Mouse (Mus musculus): ENCODE measurements around the gene Rictor. TPM values are rescaled to one million over a fixed set of nuclear protein-coding genes. Genes with fewer than 3 reads are reported as not detected.

Gene Rictor
- 38.1 and 38.3 TPM in 2 replicates for polyA plus RNA-seq (2016; fragmentation: Nextera tagmentation; extraction: Ambion mirVana)

DNA sequence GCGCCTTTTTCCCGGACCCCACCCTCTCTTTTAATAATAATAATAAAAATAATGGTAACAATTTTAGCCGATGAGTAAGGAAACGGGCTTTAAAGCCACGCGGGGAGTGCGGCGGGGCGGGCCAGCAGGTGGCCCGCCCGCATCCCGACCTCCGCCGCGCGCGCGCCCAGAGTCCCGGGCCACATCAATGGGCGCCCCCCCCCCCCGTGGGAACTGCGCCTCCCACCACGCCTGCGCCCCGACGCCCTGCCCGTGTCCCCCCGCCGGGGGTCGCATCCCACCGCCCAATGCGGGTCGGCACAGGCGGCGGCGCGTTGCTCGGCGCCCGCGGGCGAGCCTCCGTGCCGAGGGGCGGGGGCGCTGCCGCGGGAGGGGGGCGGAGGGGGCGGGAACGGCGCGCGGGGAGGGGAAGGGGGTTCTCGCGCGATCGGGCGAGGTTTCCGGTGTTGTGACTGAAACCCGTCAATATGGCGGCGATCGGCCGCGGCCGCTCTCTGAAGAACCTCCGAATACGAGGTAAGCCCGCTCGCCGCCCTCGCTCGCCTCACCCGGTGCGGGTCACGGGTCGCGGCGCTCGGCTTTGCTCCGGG is at the start of gene Rictor:
Gene Rictor (plus strand): TSS at position 444 of the 590 bp plus-strand sequence.
- no peaks in the 10 kb centered on the region for H3K36me3 ChIP-seq
- peaks cover 26% of the 10 kb centered on the region for H3K4me1 ChIP-seq (replicated peaks)
- no peaks in the 10 kb centered on the region for H3K27me3 ChIP-seq (ENCODE audit: insufficient read depth, poor library complexity, severe bottlenecking)
- WGBS, result under 1% methylated on average over 67 of the region's 82 CpGs
- peak within 1 kb of the TSS; percentile 96 for H3K27ac ChIP-seq
- peak within 1 kb of the TSS; percentile 96 for H3K4me3 ChIP-seq
- peak; percentile 90 for DNase-seq (ENCODE audit: low spot score)
- H3K9me3 ChIP-seq, result no peaks in the 10 kb centered on the region

DNA sequence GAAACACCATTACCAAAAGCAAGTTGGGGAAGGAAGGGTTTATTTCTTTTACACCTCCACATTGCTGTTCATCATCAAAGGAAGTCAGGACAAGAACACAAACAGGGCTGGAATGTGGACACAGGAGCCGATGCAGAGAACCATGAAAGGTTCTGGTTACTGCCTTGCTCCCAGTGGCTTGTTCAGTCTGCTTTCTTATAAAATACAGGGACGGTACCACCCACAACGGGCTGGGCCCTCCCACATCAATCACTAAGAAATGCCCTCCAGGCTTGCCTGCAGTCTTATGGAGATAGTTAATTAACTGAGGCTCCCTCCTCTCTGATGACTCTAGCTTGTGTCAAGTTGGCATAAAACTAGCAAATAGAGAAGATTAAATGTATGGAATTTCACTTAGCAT is 46.2 kb upstream of the Rictor start:
- H3K36me3 ChIP-seq, result no peaks in the 10 kb centered on the region
- H3K4me3 ChIP-seq, result no peak overlapping the region
- WGBS, result 38% methylated on average over 3 of the region's 3 CpGs
- DNase-seq (ENCODE audit: low spot score), result no peak
- H3K27ac ChIP-seq, result no peak overlapping the region
- no peaks in the 10 kb centered on the region for H3K9me3 ChIP-seq
- peaks cover under 1% of the 10 kb centered on the region; the same call in 1 of the 2 replicates for H3K4me1 ChIP-seq (replicated peaks)
- no peaks in the 10 kb centered on the region for H3K27me3 ChIP-seq (ENCODE audit: insufficient read depth, poor library complexity, severe bottlenecking)

GRCm38 (mm10) chr15:6663991-6664390 is 44.2 kb upstream of the Rictor start:
- 60% methylated on average over 7 of the region's 7 CpGs for WGBS
- H3K36me3 ChIP-seq, result no peaks in the 10 kb centered on the region

DNA sequence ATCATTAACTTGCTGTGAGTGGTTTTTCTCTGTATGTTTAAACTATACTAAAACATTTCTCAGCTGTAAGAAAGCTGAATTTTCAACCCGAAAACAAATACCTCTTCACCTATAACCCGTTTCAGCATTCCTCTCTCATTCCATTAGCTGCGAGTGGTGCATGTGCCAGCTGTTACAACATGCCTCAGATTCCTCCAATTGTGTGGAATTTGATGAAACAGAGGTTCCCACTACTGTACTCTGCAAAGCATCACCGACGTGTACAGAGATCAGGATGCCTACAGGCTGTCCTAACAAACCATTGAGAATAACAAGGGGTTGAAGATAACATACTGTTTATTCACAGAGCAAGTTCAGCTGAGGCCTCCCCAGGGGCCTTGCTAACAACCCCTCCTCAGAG is 42.1 kb upstream of the Rictor start:
- 51% methylated on average over 5 of the region's 5 CpGs for WGBS
- no peak overlapping the region for H3K4me3 ChIP-seq

More at GRCm38 (mm10) chr15:6663991-6664390, 44.2 kb upstream of the Rictor start:
- no peaks in the 10 kb centered on the region for H3K9me3 ChIP-seq
- H3K27me3 ChIP-seq (ENCODE audit: insufficient read depth, poor library complexity, severe bottlenecking), result no peaks in the 10 kb centered on the region
- peaks cover 6% of the 10 kb centered on the region for H3K4me1 ChIP-seq (replicated peaks)
- DNase-seq (ENCODE audit: low spot score), result no peak
- H3K4me3 ChIP-seq, result no peak overlapping the region
- no peak overlapping the region for H3K27ac ChIP-seq

DNA sequence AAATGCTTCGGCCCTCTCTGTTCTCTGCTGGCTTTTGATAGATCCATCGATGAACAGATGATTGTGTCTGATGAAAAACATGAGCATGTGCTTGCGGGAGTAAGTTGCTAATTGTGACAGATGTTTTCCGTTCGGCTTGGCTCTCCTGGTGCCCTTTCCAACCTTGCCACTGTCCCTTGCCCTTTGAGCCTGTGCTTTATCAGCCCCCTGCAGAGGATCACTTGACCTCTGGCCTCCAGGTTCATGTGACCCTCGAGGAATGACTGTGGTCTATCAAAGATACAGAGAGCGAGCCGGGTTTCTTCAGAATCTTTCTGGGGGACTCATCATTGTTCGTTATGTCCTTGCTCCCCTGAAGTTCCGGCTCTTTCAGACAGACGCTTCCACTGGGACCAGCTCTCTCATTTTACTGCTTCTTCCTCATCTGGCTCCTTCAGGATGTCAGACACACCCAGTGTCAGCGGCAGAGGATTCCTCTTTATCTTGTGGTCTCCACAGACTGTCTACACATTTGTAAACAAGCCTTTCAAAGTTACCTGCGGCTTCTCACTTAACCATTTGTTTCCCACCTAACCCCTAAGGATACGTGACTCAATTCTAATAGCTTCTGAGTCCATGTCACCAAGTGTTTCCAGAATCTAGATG is 39.3 kb upstream of the Rictor start:
- DNase-seq (ENCODE audit: low spot score), result peak; percentile 60

More for the DNA sequence above, 42.1 kb upstream of the Rictor start:
- DNase-seq (ENCODE audit: low spot score), result peak; percentile 17
- Histone ChIP-seq H3K27me3 (ENCODE audit: insufficient read depth, poor library complexity, severe bottlenecking) (no peaks in the 10 kb centered on the region), H3K9me3 (no peaks in the 10 kb centered on the region), H3K4me1 (replicated peaks) (peaks cover 9% of the 10 kb centered on the region), H3K36me3 (no peaks in the 10 kb centered on the region), H3K27ac (no peak overlapping the region)

GRCm38 (mm10) chr15:6678479-6678878 is 29.7 kb upstream of the Rictor start:
- 82% methylated on average over 2 of the region's 2 CpGs for WGBS
- DNase-seq (ENCODE audit: low spot score), result no peak
- Histone ChIP-seq H3K4me3 (no peak overlapping the region), H3K4me1 (replicated peaks) (no peaks in the 10 kb centered on the region), H3K9me3 (no peaks in the 10 kb centered on the region), H3K36me3 (no peaks in the 10 kb centered on the region), H3K27me3 (ENCODE audit: insufficient read depth, poor library complexity, severe bottlenecking) (no peaks in the 10 kb centered on the region), H3K27ac (no peak overlapping the region)

More for the DNA sequence above, 39.3 kb upstream of the Rictor start:
- H3K4me1 ChIP-seq (replicated peaks), result peaks cover 9% of the 10 kb centered on the region
- no peaks in the 10 kb centered on the region for H3K9me3 ChIP-seq
- WGBS, result 23% methylated on average over 14 of the region's 14 CpGs
- no peak overlapping the region for H3K27ac ChIP-seq
- no peak overlapping the region for H3K4me3 ChIP-seq
- no peaks in the 10 kb centered on the region for H3K36me3 ChIP-seq
- no peaks in the 10 kb centered on the region for H3K27me3 ChIP-seq (ENCODE audit: insufficient read depth, poor library complexity, severe bottlenecking)

DNA sequence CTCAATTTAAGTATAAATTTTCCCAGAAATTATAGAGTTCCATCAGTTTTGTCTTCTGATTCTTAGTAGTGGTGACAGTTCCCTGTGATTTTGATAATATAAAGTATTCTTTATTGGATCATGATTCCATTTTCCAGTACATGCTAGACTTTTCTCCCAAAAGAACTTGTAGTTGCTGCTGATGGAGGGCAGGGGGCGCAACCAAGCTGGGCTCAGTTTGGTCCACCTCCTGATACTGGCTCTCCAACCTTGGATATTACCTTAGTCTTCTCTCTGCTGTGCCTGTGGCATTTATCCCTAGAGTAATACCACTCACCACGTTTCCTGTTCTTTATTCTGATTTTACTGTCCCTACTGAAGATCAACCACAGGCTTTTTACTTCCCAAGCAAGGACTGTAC is 6.0 kb upstream of the Rictor start:
- 78% methylated on average over 2 of the region's 2 CpGs for WGBS

GRCm38 (mm10) chr15:6705351-6705901 is 2.8 kb upstream of the Rictor start:
- Histone ChIP-seq H3K27ac (no peak overlapping the region), H3K4me3 (no peak overlapping the region), H3K27me3 (ENCODE audit: insufficient read depth, poor library complexity, severe bottlenecking) (no peaks in the 10 kb centered on the region), H3K36me3 (no peaks in the 10 kb centered on the region), H3K9me3 (no peaks in the 10 kb centered on the region), H3K4me1 (replicated peaks) (peaks cover 12% of the 10 kb centered on the region)
- DNase-seq (ENCODE audit: low spot score), result no peak
- WGBS, result 68% methylated on average over 7 of the region's 7 CpGs

More for the DNA sequence above, 6.0 kb upstream of the Rictor start:
- no peak for DNase-seq (ENCODE audit: low spot score)
- no peaks in the 10 kb centered on the region for H3K36me3 ChIP-seq
- no peaks in the 10 kb centered on the region for H3K9me3 ChIP-seq
- H3K4me3 ChIP-seq, result no peak overlapping the region
- no peaks in the 10 kb centered on the region for H3K27me3 ChIP-seq (ENCODE audit: insufficient read depth, poor library complexity, severe bottlenecking)
- H3K27ac ChIP-seq, result no peak overlapping the region
- H3K4me1 ChIP-seq (replicated peaks), result no peaks in the 10 kb centered on the region

- H3K27ac ChIP-seq, result peak overlapping the region; percentile 96
- H3K4me3 ChIP-seq, result peak overlapping the region; percentile 96
- under 1% methylated on average over 43 of the region's 43 CpGs for WGBS
- peaks cover 24% of the 10 kb centered on the region for H3K4me1 ChIP-seq (replicated peaks)
- no peaks in the 10 kb centered on the region for H3K36me3 ChIP-seq
- H3K27me3 ChIP-seq (ENCODE audit: insufficient read depth, poor library complexity, severe bottlenecking), result no peaks in the 10 kb centered on the region
- DNase-seq (ENCODE audit: low spot score), result peak; percentile 81
- no peaks in the 10 kb centered on the region for H3K9me3 ChIP-seq
Measured at GRCm38 (mm10) chr15:6707551-6707935, 636 bp upstream of the Rictor start.

GRCm38 (mm10) chr15:6708526-6709441 is 605 bp downstream of the Rictor start:
- Histone ChIP-seq H3K27ac (peak overlapping the region; percentile 96), H3K4me3 (peak overlapping the region; percentile 96), H3K4me1 (replicated peaks) (peaks cover 31% of the 10 kb centered on the region), H3K36me3 (no peaks in the 10 kb centered on the region), H3K27me3 (ENCODE audit: insufficient read depth, poor library complexity, severe bottlenecking) (no peaks in the 10 kb centered on the region), H3K9me3 (no peaks in the 10 kb centered on the region)
- peak; percentile 62 for DNase-seq (ENCODE audit: low spot score)
- under 1% methylated on average over 87 of the region's 89 CpGs for WGBS

GRCm38 (mm10) chr15:6709618-6710017 is 1.4 kb downstream of the Rictor start:
- H3K27me3 ChIP-seq (ENCODE audit: insufficient read depth, poor library complexity, severe bottlenecking), result no peaks in the 10 kb centered on the region
- peak overlapping the region; percentile 96 for H3K4me3 ChIP-seq
- 23% methylated on average over 8 of the region's 8 CpGs for WGBS
- no peaks in the 10 kb centered on the region for H3K36me3 ChIP-seq
- H3K9me3 ChIP-seq, result no peaks in the 10 kb centered on the region
- no peak for DNase-seq (ENCODE audit: low spot score)
- peak overlapping the region; percentile 96 for H3K27ac ChIP-seq
- peaks cover 32% of the 10 kb centered on the region for H3K4me1 ChIP-seq (replicated peaks)

GRCm38 (mm10) chr15:6710341-6710740 is 2.2 kb downstream of the Rictor start:
- WGBS, result 81% methylated on average over 7 of the region's 7 CpGs
- no peak for DNase-seq (ENCODE audit: low spot score)
- H3K4me3 ChIP-seq, result peak overlapping the region; percentile 96; the same call in 1 of the 2 replicates

More at GRCm38 (mm10) chr15:6710341-6710740, 2.2 kb downstream of the Rictor start:
- no peaks in the 10 kb centered on the region for H3K36me3 ChIP-seq
- no peaks in the 10 kb centered on the region for H3K27me3 ChIP-seq (ENCODE audit: insufficient read depth, poor library complexity, severe bottlenecking)
- H3K27ac ChIP-seq, result no peak overlapping the region
- peaks cover 35% of the 10 kb centered on the region for H3K4me1 ChIP-seq (replicated peaks)
- no peaks in the 10 kb centered on the region for H3K9me3 ChIP-seq
